Mouse (Mus musculus) ES-Bruce4 (cell line): ENCODE data around the gene Rasal2. TPM values are rescaled to one million over a fixed set of nuclear protein-coding genes. Genes with fewer than 3 reads are reported as not detected.

ENCODE experiments used
- H3K27ac ChIP-seq: 2 replicates; pipeline ENCODE4 v1.5.1; 2012; ENCODE audit warnings: low read length, inconsistent platforms; ENCODE audit not compliant: insufficient read depth
- H3K27me3 ChIP-seq: 2 replicates; pipeline ENCODE4 v1.6.1; 2012; ENCODE audit warnings: mild to moderate bottlenecking, low read length, inconsistent platforms; ENCODE audit not compliant: control insufficient read depth, poor library complexity, insufficient read depth, severe bottlenecking
- H3K36me3 ChIP-seq: 2 replicates; pipeline ENCODE4 v1.6.1; 2012; ENCODE audit warnings: inconsistent platforms, mild to moderate bottlenecking, low read length, moderate library complexity; ENCODE audit not compliant: control insufficient read depth, poor library complexity, insufficient read depth, severe bottlenecking
- H3K4me1 ChIP-seq: one replicate; pipeline ENCODE4 v1.8.1; 2011; ENCODE audit warnings: low read length; ENCODE audit not compliant: control insufficient read depth, insufficient read depth
- H3K4me3 ChIP-seq: 2 replicates; pipeline ENCODE4 v1.5.1; 2011; ENCODE audit warnings: low read depth, mild to moderate bottlenecking, low read length
- H3K9ac ChIP-seq: 2 replicates; pipeline ENCODE4 v1.6.1; 2012; ENCODE audit warnings: low read depth, mild to moderate bottlenecking, inconsistent platforms; ENCODE audit not compliant: poor library complexity, severe bottlenecking
- H3K9me3 ChIP-seq: replicated peaks from 2 replicates; pipeline ENCODE4 v1.6.1; 2012; ENCODE audit warnings: mild to moderate bottlenecking, low read length, inconsistent platforms; ENCODE audit not compliant: control insufficient read depth, poor library complexity, insufficient read depth, severe bottlenecking
- CTCF ChIP-seq: IDR thresholded peaks from one replicate; pipeline ENCODE4 v1.8.1; 2011; ENCODE audit warnings: low read depth, low read length
- EP300 ChIP-seq: IDR thresholded peaks from 2 replicates; pipeline ENCODE4 v1.6.1; 2011; ENCODE audit warnings: low read depth, low read length; ENCODE audit not compliant: insufficient read depth
- POLR2A ChIP-seq: IDR thresholded peaks from one replicate; pipeline ENCODE4 v1.8.1; 2011; ENCODE audit warnings: low read length; ENCODE audit not compliant: insufficient read depth
- polyA plus RNA-seq: library from polyadenylated mRNA; stranded (reverse); fragments of >200 nt; gene quantifications from 2 replicates; pipeline ENCODE4 v1.2.4, GENCODE M21; 2011; ENCODE audit warnings: low read depth; ENCODE audit not compliant: missing spikeins, insufficient read depth, insufficient read length

The Rasal2 gene
- polyA plus RNA-seq, 1 experiment: 11.6 TPM

GRCm38 (mm10) chr1:157092622-157093021, 319.8 kb downstream of the Rasal2 start:
- no peaks in the 10 kb centered on the region for H3K27me3 ChIP-seq
- H3K4me1 ChIP-seq: no peaks in the 10 kb centered on the region
- no peaks in the 10 kb centered on the region for H3K9me3 ChIP-seq
- H3K36me3 ChIP-seq: no peaks in the 10 kb centered on the region
- no peak overlapping the region for H3K4me3 ChIP-seq
- H3K27ac ChIP-seq: no peak overlapping the region
- TF ChIP-seq EP300 (no peak), POLR2A (no peak), CTCF (no peak)
- no peak overlapping the region for H3K9ac ChIP-seq

- H3K9me3 ChIP-seq: no peaks in the 10 kb centered on the region
- no peaks in the 10 kb centered on the region for H3K4me1 ChIP-seq
- no peak overlapping the region for H3K27ac ChIP-seq
- no peaks in the 10 kb centered on the region for H3K36me3 ChIP-seq
- H3K4me3 ChIP-seq: no peak overlapping the region
- peak; percentile 11 for TF ChIP-seq CTCF
- no peak for TF ChIP-seq POLR2A
- no peak for TF ChIP-seq EP300
- no peak overlapping the region for H3K9ac ChIP-seq
- no peaks in the 10 kb centered on the region for H3K27me3 ChIP-seq
These were observed 320.3 kb downstream of the Rasal2 start for GRCm38 (mm10) chr1:157092140-157092539.

- H3K4me1 ChIP-seq: no peaks in the 10 kb centered on the region
- H3K4me3 ChIP-seq: no peak overlapping the region
- no peak overlapping the region for H3K27ac ChIP-seq
- no peak overlapping the region for H3K9ac ChIP-seq
- H3K27me3 ChIP-seq: no peaks in the 10 kb centered on the region
- no peaks in the 10 kb centered on the region for H3K36me3 ChIP-seq
- TF ChIP-seq EP300: no peak
- H3K9me3 ChIP-seq: no peaks in the 10 kb centered on the region
These were observed 321.6 kb downstream of the Rasal2 start for GRCm38 (mm10) chr1:157090835-157091234.

GRCm38 (mm10) chr1:157086097-157086994, 326.0 kb downstream of the Rasal2 start:
- peaks cover 3% of the 10 kb centered on the region for H3K4me1 ChIP-seq
- no peaks in the 10 kb centered on the region for H3K9me3 ChIP-seq
- H3K36me3 ChIP-seq: no peaks in the 10 kb centered on the region
- H3K9ac ChIP-seq: 0 out of 2 replicates have a peak overlapping the region, but pooled peaks have one; percentile 1
- no peaks in the 10 kb centered on the region for H3K27me3 ChIP-seq
- TF ChIP-seq POLR2A: no peak
- TF ChIP-seq CTCF: peak; percentile 94
- TF ChIP-seq EP300: no peak
- H3K4me3 ChIP-seq: peak overlapping the region; percentile 20; the same call in 1 of the 2 replicates
- no peak overlapping the region for H3K27ac ChIP-seq

Other genes starting within 250 kb of the Rasal2 start
- 5.9 and 7.2 TPM in 2 replicates for gene Cryzl2, start 46.0 kb upstream of the Rasal2 start, polyA plus RNA-seq
- gene Sec16b, start 94.1 kb upstream of the Rasal2 start, polyA plus RNA-seq: not detected in 2 replicates